Mouse (Mus musculus) ovary, adult 18-20 months (tissue): Measurements from ENCODE around the gene Gm13285.
"Not testable (repeated sequence)": the region's sequence is repeated elsewhere in the genome, so short reads cannot be mapped to it uniquely, and the experiment has no call there.

Experiments
- DNase-seq: peaks from one replicate; pipeline ENCODE4 v3.0.0; 2022; ENCODE audit warnings: low spot score, mixed read lengths

Gm13285 gene

DNA sequence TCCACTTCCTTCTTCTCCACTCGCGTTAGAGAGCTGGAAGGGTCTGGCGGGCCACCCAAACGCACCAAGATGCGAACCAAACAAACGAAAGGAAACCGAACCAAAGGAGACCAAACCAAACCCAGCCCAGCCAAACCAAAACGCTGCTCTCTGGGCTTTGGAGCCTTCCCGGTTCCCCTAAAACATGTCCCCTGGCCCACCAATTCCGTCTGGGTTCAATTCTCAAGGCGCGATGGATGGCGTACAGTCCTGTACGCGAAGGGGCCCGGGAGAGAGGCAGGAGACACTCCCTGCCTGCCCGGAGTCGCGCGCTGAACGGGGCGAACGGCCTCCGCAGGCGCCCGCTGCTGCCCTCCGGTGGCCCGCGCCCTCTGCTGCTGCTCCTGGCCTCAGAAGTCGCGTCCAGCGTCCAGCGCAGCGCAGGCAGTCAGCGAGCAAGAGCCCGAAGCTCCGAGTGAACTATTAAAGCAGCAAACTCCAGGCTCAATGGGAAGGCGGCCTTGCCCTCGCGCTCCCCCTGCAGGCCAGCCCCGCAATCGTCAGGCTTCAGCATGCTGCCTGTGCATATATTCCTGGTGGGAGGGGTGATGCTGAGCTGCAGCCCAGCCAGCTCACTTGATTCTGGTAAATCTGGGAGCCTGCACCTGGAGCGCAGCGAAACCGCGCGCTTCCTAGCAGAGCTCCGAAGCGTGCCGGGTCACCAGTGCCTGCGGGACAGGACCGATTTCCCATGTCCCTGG is 5.4 kb upstream of the Gm13285 start, which contains the start of gene Gm13275:
Gene Gm13275, plus strand, starts transcription at position 552 of the 740 bp plus-strand sequence.
- DNase-seq, result peak; percentile 70

DNA sequence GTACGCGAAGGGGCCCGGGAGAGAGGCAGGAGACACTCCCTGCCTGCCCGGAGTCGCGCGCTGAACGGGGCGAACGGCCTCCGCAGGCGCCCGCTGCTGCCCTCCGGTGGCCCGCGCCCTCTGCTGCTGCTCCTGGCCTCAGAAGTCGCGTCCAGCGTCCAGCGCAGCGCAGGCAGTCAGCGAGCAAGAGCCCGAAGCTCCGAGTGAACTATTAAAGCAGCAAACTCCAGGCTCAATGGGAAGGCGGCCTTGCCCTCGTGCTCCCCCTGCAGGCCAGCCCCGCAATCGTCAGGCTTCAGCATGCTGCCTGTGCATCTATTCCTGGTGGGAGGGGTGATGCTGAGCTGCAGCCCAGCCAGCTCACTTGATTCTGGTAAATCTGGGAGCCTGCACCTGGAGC is 2.4 kb upstream of the Gm13285 start, which contains the start of gene Gm13279:
Gene Gm13279, plus strand, starts transcription at position 301 of the 400 bp plus-strand sequence.
- not testable (repeated sequence) for DNase-seq

DNA sequence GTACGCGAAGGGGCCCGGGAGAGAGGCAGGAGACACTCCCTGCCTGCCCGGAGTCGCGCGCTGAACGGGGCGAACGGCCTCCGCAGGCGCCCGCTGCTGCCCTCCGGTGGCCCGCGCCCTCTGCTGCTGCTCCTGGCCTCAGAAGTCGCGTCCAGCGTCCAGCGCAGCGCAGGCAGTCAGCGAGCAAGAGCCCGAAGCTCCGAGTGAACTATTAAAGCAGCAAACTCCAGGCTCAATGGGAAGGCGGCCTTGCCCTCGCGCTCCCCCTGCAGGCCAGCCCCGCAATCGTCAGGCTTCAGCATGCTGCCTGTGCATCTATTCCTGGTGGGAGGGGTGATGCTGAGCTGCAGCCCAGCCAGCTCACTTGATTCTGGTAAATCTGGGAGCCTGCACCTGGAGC is 3.5 kb downstream of the Gm13285 start, which contains the start of gene Gm13287:
Gene Gm13287, plus strand, starts transcription at position 301 of the 400 bp plus-strand sequence.
- not testable (repeated sequence) for DNase-seq

GRCm38 (mm10) chr4:88805231-88805630 is 5.8 kb downstream of the Gm13285 start, which contains the start of gene Gm13288:
TSS of gene Gm13288 (plus strand) at chr4:88805531.
- DNase-seq, result not testable (repeated sequence)

- peak; percentile 25 for DNase-seq
Observed at GRCm38 (mm10) chr4:88805761-88806160, 6.3 kb downstream of the Gm13285 start.

- no peak for DNase-seq
Observed at GRCm38 (mm10) chr4:88815928-88816327, 16.5 kb downstream of the Gm13285 start, which contains the start of gene Ifna7. TSS of gene Ifna7 (plus strand) at chr4:88816228.

DNA sequence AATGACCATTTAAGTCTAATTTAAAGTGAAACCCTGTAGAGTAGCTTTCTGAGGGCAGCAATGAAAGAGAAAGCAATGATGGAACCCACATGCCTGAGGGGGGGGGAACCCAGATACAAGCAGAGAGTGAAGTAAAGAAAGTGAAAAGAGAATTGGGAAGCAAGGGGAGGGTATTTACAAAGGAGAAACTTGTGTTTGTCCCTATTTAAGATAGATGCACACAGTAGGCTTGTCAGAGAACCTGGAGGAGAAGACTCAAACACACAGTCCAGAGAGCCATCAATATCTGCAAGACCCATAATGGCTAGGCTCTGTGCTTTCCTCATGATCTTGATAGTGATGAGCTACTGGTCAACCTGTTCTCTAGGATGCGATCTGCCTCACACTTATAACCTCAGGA is 20.2 kb downstream of the Gm13285 start, which contains the start of gene Ifna11:
Gene Ifna11, plus strand, starts transcription at position 301 of the 400 bp plus-strand sequence.
- DNase-seq, result no peak

DNA sequence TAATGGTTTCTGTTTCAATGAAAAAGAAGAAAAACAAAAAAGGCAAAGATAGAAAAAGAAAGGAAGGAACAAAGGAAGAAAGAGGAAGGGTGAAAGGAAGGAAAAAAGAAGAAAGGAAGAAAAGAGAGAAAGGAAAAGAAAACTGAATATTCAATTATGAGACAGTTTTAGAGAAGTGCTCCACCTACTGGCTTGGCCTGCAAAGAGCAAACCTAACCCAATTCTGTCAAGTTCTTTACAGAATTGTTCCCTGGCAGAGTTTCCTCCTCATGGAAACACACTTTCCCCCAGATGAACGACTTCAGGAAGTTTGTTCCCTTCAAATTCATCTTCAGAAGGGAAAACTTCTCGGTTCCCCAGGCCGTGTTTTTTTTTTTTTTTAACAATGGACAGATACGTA is 23.5 kb downstream of the Gm13285 start:
- no peak for DNase-seq

GRCm38 (mm10) chr4:88827116-88827515 is 27.7 kb downstream of the Gm13285 start, which contains the start of gene Ifna6:
TSS of gene Ifna6 (plus strand) at chr4:88827416.
- not testable (repeated sequence) for DNase-seq

GRCm38 (mm10) chr4:88830523-88830922 is 31.1 kb downstream of the Gm13285 start:
- no peak for DNase-seq

GRCm38 (mm10) chr4:88835225-88835624 is 35.8 kb downstream of the Gm13285 start, which contains the start of gene Ifna5:
TSS of gene Ifna5 (plus strand) at chr4:88835525.
- DNase-seq, result not testable (repeated sequence)

DNA sequence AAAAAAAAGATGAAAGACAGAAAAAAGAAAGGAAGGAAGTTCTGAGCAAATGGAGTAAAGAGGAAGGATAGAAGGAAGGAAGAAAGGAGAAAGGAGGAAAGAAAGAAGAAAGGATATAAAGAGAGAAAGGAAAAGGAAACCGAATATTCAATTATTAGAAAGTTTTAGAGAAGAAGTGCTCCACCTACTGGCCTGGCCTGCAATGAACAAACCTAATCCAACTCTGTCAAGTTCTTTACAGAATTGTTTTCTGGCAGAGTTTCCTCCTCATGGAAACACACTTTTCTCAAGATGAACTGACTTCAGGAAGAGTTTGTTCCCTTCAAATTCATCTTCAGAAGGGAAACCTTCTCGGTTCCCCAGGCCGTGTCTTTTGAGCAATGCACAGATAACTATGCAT is 39.4 kb downstream of the Gm13285 start:
- DNase-seq, result no peak

GRCm38 (mm10) chr4:88840058-88840457 is 40.6 kb downstream of the Gm13285 start:
- DNase-seq, result no peak

- no peak for DNase-seq
Observed at GRCm38 (mm10) chr4:88841438-88841911, 42.0 kb downstream of the Gm13285 start, which contains the start of gene Ifna4. TSS of gene Ifna4 (plus strand) at chr4:88841861.

DNA sequence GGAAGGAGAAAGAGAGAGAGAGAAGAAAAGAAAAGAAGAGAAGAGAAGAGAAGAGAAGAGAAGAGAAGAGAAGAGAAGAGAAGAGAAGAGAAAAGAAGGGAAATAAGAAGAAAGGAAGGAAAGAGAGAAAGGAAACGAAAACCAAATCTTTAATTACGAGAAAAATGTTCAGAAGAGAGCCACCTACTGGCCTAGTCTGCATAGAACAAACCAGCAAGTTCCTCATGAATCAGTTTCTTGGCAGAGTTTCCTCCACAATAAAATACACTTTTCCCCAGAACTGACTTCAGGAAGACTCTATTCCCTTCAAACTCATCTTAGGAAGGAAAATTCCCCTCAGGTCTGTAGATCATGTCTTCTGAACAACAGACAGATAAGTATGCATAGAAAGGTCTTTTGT is 45.9 kb downstream of the Gm13285 start:
- no peak for DNase-seq

GRCm38 (mm10) chr4:88849698-88850097 is 50.2 kb downstream of the Gm13285 start, which contains the start of gene Ifna1:
TSS of gene Ifna1 (plus strand) at chr4:88850087.
- DNase-seq, result no peak
